Mouse (Mus musculus): Measurements from ENCODE around the gene Rnf31. TPM values are rescaled to one million over a fixed set of nuclear protein-coding genes. Genes with fewer than 3 reads are reported as not detected.

The Rnf31 gene
- polyA plus RNA-seq, 1 experiment from 2014 or later: 24.2 TPM

GRCm38 (mm10) chr14:55579511-55580496, 11.7 kb upstream of the Rnf31 start:
- Histone ChIP-seq H3K9ac (no peak overlapping the region), H3K4me2 (0 out of 2 replicates have a peak overlapping the region, but pooled peaks have one; percentile 85), H3K4me1 (peaks cover 26% of the 10 kb centered on the region), H3K27ac (no peak overlapping the region), H3K9me3 (no peaks in the 10 kb centered on the region), H3K27me3 (replicated peaks) (no peaks in the 10 kb centered on the region), H3K36me3 (replicated peaks) (peaks cover 12% of the 10 kb centered on the region; the same call in 1 of the 2 replicates), H3K4me3 (no peak overlapping the region)
- WGBS: 82% methylated on average over 23 of the region's 23 CpGs
- no peak for ATAC-seq (replicated peaks)

GRCm38 (mm10) chr14:55580731-55581130, 10.8 kb upstream of the Rnf31 start:
- H3K4me2 ChIP-seq: no peak overlapping the region
- H3K4me3 ChIP-seq: no peak overlapping the region
- peaks cover 26% of the 10 kb centered on the region for H3K4me1 ChIP-seq
- peaks cover 12% of the 10 kb centered on the region; the same call in 1 of the 2 replicates for H3K36me3 ChIP-seq (replicated peaks)
- no peaks in the 10 kb centered on the region for H3K27me3 ChIP-seq (replicated peaks)
- no peak overlapping the region for H3K9ac ChIP-seq
- WGBS: 94% methylated on average over 16 of the region's 16 CpGs
- ATAC-seq (replicated peaks): no peak
- no peaks in the 10 kb centered on the region for H3K9me3 ChIP-seq
- H3K27ac ChIP-seq: no peak overlapping the region

GRCm38 (mm10) chr14:55581981-55582681, 9.4 kb upstream of the Rnf31 start:
- H3K27ac ChIP-seq: no peak overlapping the region
- no peaks in the 10 kb centered on the region for H3K27me3 ChIP-seq (replicated peaks)
- H3K9me3 ChIP-seq: no peaks in the 10 kb centered on the region
- WGBS: 72% methylated on average over 9 of the region's 9 CpGs
- no peak overlapping the region for H3K4me3 ChIP-seq
- H3K4me1 ChIP-seq: peaks cover 26% of the 10 kb centered on the region
- ATAC-seq (replicated peaks): no peak
- no peak overlapping the region for H3K9ac ChIP-seq
- no peak overlapping the region for H3K4me2 ChIP-seq
- peaks cover 12% of the 10 kb centered on the region; the same call in 1 of the 2 replicates for H3K36me3 ChIP-seq (replicated peaks)

- peaks cover 11% of the 10 kb centered on the region for H3K4me1 ChIP-seq
- H3K27me3 ChIP-seq (replicated peaks): no peaks in the 10 kb centered on the region
- peak overlapping the region; percentile 66 for H3K4me2 ChIP-seq
- no peaks in the 10 kb centered on the region for H3K9me3 ChIP-seq
- peaks cover 12% of the 10 kb centered on the region; the same call in 1 of the 2 replicates for H3K36me3 ChIP-seq (replicated peaks)
- H3K27ac ChIP-seq: no peak overlapping the region
- peak overlapping the region; percentile 46 for H3K4me3 ChIP-seq
- no peak for ATAC-seq (replicated peaks)
- H3K9ac ChIP-seq: peak overlapping the region; percentile 49
- WGBS: 43% methylated on average over 5 of the region's 5 CpGs
These were observed 7.2 kb upstream of the Rnf31 start for GRCm38 (mm10) chr14:55584303-55584701.

GRCm38 (mm10) chr14:55584702-55585565, 6.6 kb upstream of the Rnf31 start, which contains the start of gene Emc9:
Gene Emc9, minus strand, starts transcription at chr14:55585302.
- Histone ChIP-seq H3K27me3 (replicated peaks) (no peaks in the 10 kb centered on the region), H3K9me3 (no peaks in the 10 kb centered on the region), H3K36me3 (replicated peaks) (peaks cover 12% of the 10 kb centered on the region; the same call in 1 of the 2 replicates), H3K27ac (peak within 1 kb of the TSS; percentile 47), H3K9ac (peak within 1 kb of the TSS; percentile 49), H3K4me2 (peak within 1 kb of the TSS; percentile 66), H3K4me3 (peak within 1 kb of the TSS; percentile 46), H3K4me1 (peaks cover 14% of the 10 kb centered on the region)
- WGBS: 3% methylated on average over 43 of the region's 43 CpGs
- peak; percentile 73 for ATAC-seq (replicated peaks)

GRCm38 (mm10) chr14:55585566-55585960, 5.9 kb upstream of the Rnf31 start:
- H3K27me3 ChIP-seq (replicated peaks): no peaks in the 10 kb centered on the region
- H3K9ac ChIP-seq: 0 out of 2 replicates have a peak overlapping the region, but pooled peaks have one; percentile 49
- no peak; the same call in 1 of the 2 replicates for ATAC-seq (replicated peaks)
- H3K4me3 ChIP-seq: 0 out of 2 replicates have a peak overlapping the region, but pooled peaks have one; percentile 46
- peaks cover 11% of the 10 kb centered on the region; the same call in 1 of the 2 replicates for H3K36me3 ChIP-seq (replicated peaks)
- H3K4me1 ChIP-seq: peaks cover 20% of the 10 kb centered on the region
- no peak overlapping the region for H3K27ac ChIP-seq
- peak overlapping the region; percentile 66 for H3K4me2 ChIP-seq
- no peaks in the 10 kb centered on the region for H3K9me3 ChIP-seq
- WGBS: 70% methylated on average over 6 of the region's 6 CpGs

- no peak overlapping the region for H3K4me2 ChIP-seq
- 97% methylated on average over 2 of the region's 2 CpGs for WGBS
- H3K36me3 ChIP-seq (replicated peaks): peaks cover 5% of the 10 kb centered on the region; the same call in 1 of the 2 replicates
- no peak overlapping the region for H3K9ac ChIP-seq
- no peaks in the 10 kb centered on the region for H3K9me3 ChIP-seq
- H3K27me3 ChIP-seq (replicated peaks): no peaks in the 10 kb centered on the region
- H3K4me1 ChIP-seq: peaks cover 21% of the 10 kb centered on the region
- no peak for ATAC-seq (replicated peaks)
- no peak overlapping the region for H3K27ac ChIP-seq
- no peak overlapping the region for H3K4me3 ChIP-seq
These were observed 5.4 kb upstream of the Rnf31 start for GRCm38 (mm10) chr14:55586149-55586548.

- Histone ChIP-seq H3K9me3 (no peaks in the 10 kb centered on the region), H3K4me3 (no peak overlapping the region), H3K4me2 (no peak overlapping the region), H3K27me3 (replicated peaks) (no peaks in the 10 kb centered on the region), H3K9ac (no peak overlapping the region), H3K36me3 (replicated peaks) (0 out of 2 replicates have a peak, but pooled peaks cover 2% of the 10 kb centered on the region), H3K4me1 (peaks cover 38% of the 10 kb centered on the region), H3K27ac (no peak overlapping the region)
- 91% methylated on average over 5 of the region's 5 CpGs for WGBS
- ATAC-seq (replicated peaks): no peak
These were observed 2.2 kb upstream of the Rnf31 start for GRCm38 (mm10) chr14:55589271-55589670.

- peak overlapping the region; percentile 96 for H3K4me2 ChIP-seq
These were observed 1.6 kb upstream of the Rnf31 start for GRCm38 (mm10) chr14:55589771-55590448.

GRCm38 (mm10) chr14:55590748-55591330, 669 bp upstream of the Rnf31 start, which contains the start of gene Psme2:
Gene Psme2, minus strand, starts transcription at chr14:55591113.
- H3K27ac ChIP-seq: peak within 1 kb of the TSS; percentile 90
- under 1% methylated on average over 22 of the region's 22 CpGs for WGBS
- peaks cover 9% of the 10 kb centered on the region; the same call in 1 of the 2 replicates for H3K36me3 ChIP-seq (replicated peaks)
- H3K9ac ChIP-seq: peak within 1 kb of the TSS; percentile 91
- peak within 1 kb of the TSS; percentile 85 for H3K4me3 ChIP-seq
- no peaks in the 10 kb centered on the region for H3K27me3 ChIP-seq (replicated peaks)
- H3K4me1 ChIP-seq: peaks cover 34% of the 10 kb centered on the region
- no peaks in the 10 kb centered on the region for H3K9me3 ChIP-seq
- H3K4me2 ChIP-seq: peak within 1 kb of the TSS; percentile 96
- peak; percentile 96 for ATAC-seq (replicated peaks)

More at GRCm38 (mm10) chr14:55589771-55590448, 1.6 kb upstream of the Rnf31 start:
- Histone ChIP-seq H3K27ac (peak overlapping the region; percentile 90; the same call in 1 of the 2 replicates), H3K4me3 (peak overlapping the region; percentile 85), H3K9me3 (no peaks in the 10 kb centered on the region), H3K4me1 (peaks cover 33% of the 10 kb centered on the region), H3K9ac (peak overlapping the region; percentile 91), H3K36me3 (replicated peaks) (0 out of 2 replicates have a peak, but pooled peaks cover 3% of the 10 kb centered on the region), H3K27me3 (replicated peaks) (no peaks in the 10 kb centered on the region)
- no peak for ATAC-seq (replicated peaks)
- 88% methylated on average over 11 of the region's 11 CpGs for WGBS
